Mouse (Mus musculus) E14TG2a.4 (cell line): ENCODE data around the gene Itgb3bp.

ENCODE experiments used
- CTCF ChIP-seq: conservative IDR thresholded peaks from 2 replicates; pipeline ENCODE4 v1.5.1; 2014; ENCODE audit warnings: low read length
- NANOG ChIP-seq: IDR thresholded peaks from 2 replicates; pipeline ENCODE4 v1.6.1; 2014; ENCODE audit warnings: borderline replicate concordance, low read length, mixed read lengths
- POU5F1 ChIP-seq: IDR thresholded peaks from 2 replicates; pipeline ENCODE4 v1.6.1; 2014; ENCODE audit warnings: low read length, borderline replicate concordance

DNA sequence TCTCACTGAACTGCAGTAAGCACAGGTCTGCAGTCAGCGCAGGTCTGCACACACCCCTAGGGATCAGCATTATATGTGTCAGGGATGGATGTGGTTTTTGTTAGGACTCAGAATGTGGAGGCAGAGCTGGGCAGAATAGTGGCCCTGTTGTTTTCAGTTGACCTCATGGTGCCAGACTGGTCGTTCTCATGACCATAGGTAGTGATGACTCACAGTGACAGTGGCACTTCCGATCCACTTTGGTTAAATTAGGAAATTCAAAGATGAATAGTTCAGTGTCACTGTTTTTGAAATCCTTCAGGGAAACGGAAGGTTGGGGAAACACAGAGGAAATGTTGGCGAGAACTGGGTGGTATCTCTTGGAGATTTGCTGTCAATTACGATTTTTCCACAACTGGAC, 43.3 kb upstream of the Itgb3bp start:
- TF ChIP-seq CTCF (no peak), NANOG (no peak), POU5F1 (no peak)
